Mouse (Mus musculus): ENCODE data around the gene Pitx1. TPM values are rescaled to one million over a fixed set of nuclear protein-coding genes. Genes with fewer than 3 reads are reported as not detected.

Pitx1 gene
- polyA plus RNA-seq (2014; fragmentation: Nextera tagmentation; extraction: Ambion mirVana): 0.28 TPM in 1 of 2 replicates, not detected in the other

DNA sequence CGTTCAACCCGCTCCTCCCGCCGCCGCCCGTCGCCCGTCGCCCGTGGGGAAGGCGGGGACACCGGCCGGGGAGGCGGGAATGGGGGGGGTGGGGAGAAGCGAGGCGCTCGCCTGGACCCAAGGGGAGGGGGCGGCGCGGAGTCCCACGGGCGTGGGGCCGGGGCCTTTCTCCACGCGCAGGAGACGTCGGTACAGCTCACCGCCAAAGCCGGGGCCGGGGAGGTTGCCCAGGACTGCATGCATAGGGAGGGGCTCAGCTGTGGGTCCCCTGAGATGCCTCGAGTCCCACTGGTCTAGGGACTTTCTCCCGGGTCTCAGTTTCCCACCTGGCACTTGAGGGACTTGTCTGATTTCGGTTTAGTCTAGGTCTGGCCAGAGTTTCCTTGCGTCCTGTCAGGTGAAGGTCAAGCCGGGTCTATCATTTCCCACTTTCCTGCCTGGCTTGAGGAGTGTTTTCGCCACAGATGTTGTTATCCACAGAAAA, at the start of gene Pitx1:
Gene Pitx1 (minus strand): TSS at position 51 of the 484 bp plus-strand sequence.
- Histone ChIP-seq H3K27ac (ENCODE audit: low read depth) (no peak within 1 kb of the TSS), H3K27me3 (ENCODE audit: insufficient read depth, low read length) (peaks cover 99% of the 10 kb centered on the region), H3K9ac (no peak within 1 kb of the TSS; the same call in 1 of the 2 replicates), H3K4me1 (ENCODE audit: insufficient read depth) (no peaks in the 10 kb centered on the region), H3K4me3 (ENCODE audit: low read depth, low read length) (peak within 1 kb of the TSS; percentile 19), H3K36me3 (ENCODE audit: insufficient read depth) (no peaks in the 10 kb centered on the region), H3K9me3 (ENCODE audit: low read depth, low read length) (no peaks in the 10 kb centered on the region), H3K4me2 (peak within 1 kb of the TSS; percentile 18; the same call in 1 of the 2 replicates)
- ATAC-seq (ENCODE audit: insufficient read depth) (no peak), DNase-seq (no peak)
- no peak for TF ChIP-seq CTCF (IDR thresholded peaks at IDR 0.05; ENCODE audit: low read depth)
- WGBS: 3% methylated on average over 36 of the region's 36 CpGs

DNA sequence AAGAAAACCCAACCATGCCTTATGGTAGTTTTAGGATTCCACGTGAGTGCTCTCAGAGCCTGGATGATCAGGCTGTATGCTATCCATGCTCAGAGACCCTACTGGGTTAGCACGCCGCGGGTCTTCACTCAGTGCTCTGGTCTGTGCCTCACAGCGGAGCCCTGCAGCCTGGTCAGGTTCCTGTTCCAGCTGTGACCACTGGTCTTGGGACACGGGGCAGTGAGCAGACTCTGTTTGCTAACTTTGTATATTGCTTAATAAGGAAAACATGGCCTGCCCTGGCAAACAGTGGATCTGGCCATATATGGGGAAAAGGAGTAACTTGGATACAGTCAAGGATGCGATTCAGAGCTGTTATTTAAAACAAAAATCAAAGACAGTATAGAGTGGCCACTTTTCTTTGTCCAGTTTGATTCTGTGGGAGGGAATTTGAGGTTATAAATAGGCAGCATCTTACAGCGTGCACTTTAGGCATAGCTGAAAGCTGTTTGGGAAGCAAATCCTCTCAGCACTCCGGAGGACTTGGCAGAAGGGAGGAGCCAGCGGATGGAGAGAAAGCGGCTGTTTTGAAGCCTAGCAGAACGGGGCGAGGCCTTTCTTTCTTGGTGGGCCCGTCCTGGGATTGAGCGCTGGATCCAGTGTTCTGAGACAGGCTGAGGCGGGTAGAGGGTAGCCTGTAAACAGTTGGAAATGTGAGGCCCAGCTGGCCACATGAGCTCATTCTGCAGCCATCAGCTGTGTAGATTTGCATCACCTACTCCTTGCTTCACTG, 45.6 kb upstream of the Pitx1 start:
- no peaks in the 10 kb centered on the region for H3K27me3 ChIP-seq (ENCODE audit: insufficient read depth, low read length)
- TF ChIP-seq CTCF (IDR thresholded peaks at IDR 0.05; ENCODE audit: low read depth): 0 out of 2 replicates have a peak, but pooled peaks have one; percentile 13
- no peak overlapping the region for H3K9ac ChIP-seq
- no peaks in the 10 kb centered on the region; the same call in 1 of the 2 replicates for H3K4me1 ChIP-seq (ENCODE audit: insufficient read depth)
- H3K4me3 ChIP-seq (ENCODE audit: low read depth, low read length): no peak overlapping the region
- ATAC-seq (ENCODE audit: insufficient read depth) (peak; percentile 90), DNase-seq (peak; percentile 86)
- WGBS: 42% methylated on average over 16 of the region's 16 CpGs
- peak overlapping the region; percentile 73 for H3K27ac ChIP-seq (ENCODE audit: low read depth)
- no peaks in the 10 kb centered on the region for H3K36me3 ChIP-seq (ENCODE audit: insufficient read depth)
- no peaks in the 10 kb centered on the region for H3K9me3 ChIP-seq (ENCODE audit: low read depth, low read length)
- no peak overlapping the region for H3K4me2 ChIP-seq

- WGBS: 86% methylated on average over 4 of the region's 4 CpGs
- H3K4me3 ChIP-seq (ENCODE audit: low read depth, low read length): no peak overlapping the region
- no peak for TF ChIP-seq CTCF (IDR thresholded peaks at IDR 0.05; ENCODE audit: low read depth)
- H3K27me3 ChIP-seq (ENCODE audit: insufficient read depth, low read length): no peaks in the 10 kb centered on the region
- no peaks in the 10 kb centered on the region for H3K9me3 ChIP-seq (ENCODE audit: low read depth, low read length)
- H3K4me2 ChIP-seq: no peak overlapping the region
- H3K4me1 ChIP-seq (ENCODE audit: insufficient read depth): no peaks in the 10 kb centered on the region; the same call in 1 of the 2 replicates
- ATAC-seq (ENCODE audit: insufficient read depth) (no peak), DNase-seq (no peak)
- H3K27ac ChIP-seq (ENCODE audit: low read depth): no peak overlapping the region
- H3K36me3 ChIP-seq (ENCODE audit: insufficient read depth): no peaks in the 10 kb centered on the region
- H3K9ac ChIP-seq: no peak overlapping the region
Observed at GRCm38 (mm10) chr13:55878353-55878752, 42.4 kb upstream of the Pitx1 start.

GRCm38 (mm10) chr13:55871410-55871809, 35.4 kb upstream of the Pitx1 start:
- 74% methylated on average over 7 of the region's 7 CpGs for whole genome bisulfite sequencing
- H3K27me3 ChIP-seq (ENCODE audit: insufficient read depth, low read length): no peaks in the 10 kb centered on the region
- H3K9ac ChIP-seq: no peak overlapping the region
- peaks cover 12% of the 10 kb centered on the region; the same call in 1 of the 2 replicates for H3K4me1 ChIP-seq (ENCODE audit: insufficient read depth)
- ATAC-seq (ENCODE audit: insufficient read depth): no peak
- H3K27ac ChIP-seq (ENCODE audit: low read depth): no peak overlapping the region
- no peaks in the 10 kb centered on the region for H3K9me3 ChIP-seq (ENCODE audit: low read depth, low read length)
- TF ChIP-seq CTCF (IDR thresholded peaks at IDR 0.05; ENCODE audit: low read depth): no peak
- H3K4me2 ChIP-seq: no peak overlapping the region
- H3K4me3 ChIP-seq (ENCODE audit: low read depth, low read length): no peak overlapping the region
- DNase-seq: no peak
- no peaks in the 10 kb centered on the region for H3K36me3 ChIP-seq (ENCODE audit: insufficient read depth)

DNA sequence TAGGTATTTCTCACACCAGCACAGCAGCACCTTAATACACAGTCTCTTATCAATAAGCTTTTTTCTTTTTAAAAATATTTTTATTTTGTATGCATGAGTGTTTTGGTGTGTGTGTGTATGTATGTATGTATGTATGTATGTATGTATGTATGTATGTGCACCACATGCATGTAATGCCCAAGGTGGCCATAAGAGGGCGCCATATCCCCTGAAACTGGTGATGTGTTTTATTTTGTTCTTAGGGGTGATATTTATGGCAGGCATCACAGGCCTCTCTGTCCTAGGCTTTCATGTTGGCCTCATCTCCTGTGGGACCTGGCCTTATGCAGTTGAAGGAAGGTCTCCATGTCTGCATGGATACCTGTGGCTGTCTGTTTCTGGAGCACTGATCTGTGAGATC, 34.0 kb upstream of the Pitx1 start:
- H3K27me3 ChIP-seq (ENCODE audit: insufficient read depth, low read length): no peaks in the 10 kb centered on the region
- no peak for ATAC-seq (ENCODE audit: insufficient read depth)
- H3K4me2 ChIP-seq: no peak overlapping the region
- H3K4me1 ChIP-seq (ENCODE audit: insufficient read depth): peaks cover 12% of the 10 kb centered on the region; the same call in 1 of the 2 replicates
- 73% methylated on average over 1 of the region's 1 CpGs for WGBS
- H3K9ac ChIP-seq: no peak overlapping the region
- H3K4me3 ChIP-seq (ENCODE audit: low read depth, low read length): no peak overlapping the region
- H3K36me3 ChIP-seq (ENCODE audit: insufficient read depth): no peaks in the 10 kb centered on the region
- peak; percentile 58 for TF ChIP-seq CTCF (IDR thresholded peaks at IDR 0.05; ENCODE audit: low read depth)
- H3K9me3 ChIP-seq (ENCODE audit: low read depth, low read length): no peaks in the 10 kb centered on the region
- no peak for DNase-seq
- no peak overlapping the region for H3K27ac ChIP-seq (ENCODE audit: low read depth)

- Histone ChIP-seq H3K36me3 (ENCODE audit: insufficient read depth) (no peaks in the 10 kb centered on the region), H3K4me2 (no peak overlapping the region), H3K27ac (ENCODE audit: low read depth) (no peak overlapping the region), H3K9ac (no peak overlapping the region), H3K4me1 (ENCODE audit: insufficient read depth) (peaks cover 12% of the 10 kb centered on the region; the same call in 1 of the 2 replicates), H3K9me3 (ENCODE audit: low read depth, low read length) (no peaks in the 10 kb centered on the region), H3K27me3 (ENCODE audit: insufficient read depth, low read length) (no peaks in the 10 kb centered on the region), H3K4me3 (ENCODE audit: low read depth, low read length) (no peak overlapping the region)
- DNase-seq: no peak
- TF ChIP-seq CTCF (IDR thresholded peaks at IDR 0.05; ENCODE audit: low read depth): no peak
- peak; percentile 40; the same call in 1 of the 2 replicates for ATAC-seq (ENCODE audit: insufficient read depth)
- 20% methylated on average over 13 of the region's 13 CpGs for WGBS
Observed at GRCm38 (mm10) chr13:55867540-55868103, 31.6 kb upstream of the Pitx1 start.

GRCm38 (mm10) chr13:55860483-55860882, 24.5 kb upstream of the Pitx1 start:
- Histone ChIP-seq H3K9me3 (ENCODE audit: low read depth, low read length) (no peaks in the 10 kb centered on the region), H3K9ac (no peak overlapping the region), H3K27me3 (ENCODE audit: insufficient read depth, low read length) (0 out of 2 replicates have a peak, but pooled peaks cover 4% of the 10 kb centered on the region), H3K4me3 (ENCODE audit: low read depth, low read length) (no peak overlapping the region), H3K27ac (ENCODE audit: low read depth) (no peak overlapping the region), H3K4me2 (no peak overlapping the region), H3K36me3 (ENCODE audit: insufficient read depth) (no peaks in the 10 kb centered on the region), H3K4me1 (ENCODE audit: insufficient read depth) (peaks cover 3% of the 10 kb centered on the region; the same call in 1 of the 2 replicates)
- 69% methylated on average over 10 of the region's 10 CpGs for WGBS
- no peak for TF ChIP-seq CTCF (IDR thresholded peaks at IDR 0.05; ENCODE audit: low read depth)
- ATAC-seq (ENCODE audit: insufficient read depth): no peak
- no peak for DNase-seq

Measured in lung, embryonic 14.5 days (tissue).